Mouse (Mus musculus) urinary bladder, postnatal 14 days (tissue): Measurements from ENCODE around the gene Trim63.

ENCODE experiments used
- DNase-seq: peaks from one replicate; pipeline ENCODE4 v3.0.0; 2021; ENCODE audit warnings: low spot score

The Trim63 gene

GRCm38 (mm10) chr4:134370649-134371221 lies 55.8 kb downstream of the Trim63 start:
- DNase-seq = no peak

- DNase-seq = no peak
Observed at GRCm38 (mm10) chr4:134371316-134371855, 56.5 kb downstream of the Trim63 start.

GRCm38 (mm10) chr4:134372294-134372747 lies 57.4 kb downstream of the Trim63 start:
- DNase-seq = peak; percentile 91

- DNase-seq = no peak
Observed at GRCm38 (mm10) chr4:134373295-134373694, 58.4 kb downstream of the Trim63 start.

- DNase-seq = no peak
Observed at GRCm38 (mm10) chr4:134374306-134374705, 59.4 kb downstream of the Trim63 start.

GRCm38 (mm10) chr4:134378089-134378615 lies 63.2 kb downstream of the Trim63 start:
- DNase-seq = no peak
